Mouse (Mus musculus): ENCODE results near the gene Fam171a1.
"Not testable (repeated sequence)": the region's sequence is repeated elsewhere in the genome, so short reads cannot be mapped to it uniquely, and the experiment has no call there.

Gene Fam171a1

GRCm38 (mm10) chr2:3113866-3114265, at the start of gene Fam171a1:
Gene Fam171a1 (plus strand): TSS chr2:3114224.
- CTCF ChIA-PET, result no interaction called here

DNA sequence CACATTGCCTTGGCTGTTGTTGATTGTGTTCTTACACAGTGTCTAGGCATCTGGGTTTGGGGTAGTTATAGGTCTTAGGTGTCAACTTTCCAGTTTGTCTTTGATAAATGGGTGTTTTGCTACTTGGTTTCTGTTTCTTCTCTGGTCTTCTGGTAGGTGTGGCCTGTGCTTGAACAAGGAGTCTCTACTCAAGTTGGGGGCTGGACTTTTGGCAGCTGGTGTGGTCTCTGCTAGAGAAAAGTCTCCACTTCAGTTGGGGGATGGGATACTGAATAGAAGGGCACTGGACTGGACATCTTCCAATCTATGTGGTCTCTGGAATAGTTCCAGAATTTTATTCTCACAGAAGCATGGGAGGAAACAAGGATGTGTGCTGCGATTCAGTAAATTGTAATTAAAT, 44.9 kb upstream of the Fam171a1 start:
- CTCF ChIA-PET, result no interaction called here

DNA sequence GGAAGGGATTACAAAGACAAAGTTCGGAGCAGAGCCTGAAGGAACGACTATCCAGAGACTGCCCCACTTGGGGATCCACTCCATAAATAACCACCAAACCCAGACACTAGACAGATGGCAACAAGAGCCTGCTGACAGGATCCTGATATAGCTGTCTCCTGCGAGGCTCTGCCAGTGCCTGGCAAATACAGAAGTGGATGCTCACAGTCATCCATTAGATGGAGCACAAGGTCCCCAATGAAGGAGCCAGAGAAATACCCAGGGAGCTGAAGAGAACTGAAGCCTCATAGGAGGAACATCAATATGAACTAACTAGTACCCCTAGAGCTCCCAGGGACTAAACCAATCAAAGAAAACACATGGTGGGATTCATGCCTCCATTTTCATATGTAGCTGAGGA, 25.7 kb upstream of the Fam171a1 start:
- CTCF ChIA-PET, result not testable (repeated sequence)

GRCm38 (mm10) chr2:3089274-3089673, 24.8 kb upstream of the Fam171a1 start:
- CTCF ChIA-PET, result no interaction called here

GRCm38 (mm10) chr2:3096101-3096500, 17.9 kb upstream of the Fam171a1 start:
- CTCF ChIA-PET, result no interaction called here

DNA sequence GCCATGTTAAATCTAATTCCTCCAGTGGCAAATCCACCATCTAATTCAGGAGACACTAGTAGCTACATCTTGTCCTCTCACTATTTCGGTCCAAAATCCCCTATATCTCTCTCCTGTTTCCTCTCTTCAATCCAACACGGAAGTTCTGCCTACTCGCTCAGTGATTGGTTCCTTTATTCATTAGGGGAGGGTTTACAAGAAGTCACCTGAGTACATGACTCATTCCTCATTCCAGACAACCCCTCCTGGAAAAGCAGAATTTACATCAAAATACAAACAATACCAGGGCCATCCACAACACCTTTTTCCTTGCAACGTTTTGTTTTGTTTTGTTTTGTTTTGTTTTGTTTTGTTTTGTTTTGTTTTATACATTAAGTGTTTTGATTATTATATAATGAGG, 14.1 kb upstream of the Fam171a1 start:
- CTCF ChIA-PET, result no interaction called here

GRCm38 (mm10) chr2:3101292-3101957, 12.6 kb upstream of the Fam171a1 start:
- CTCF ChIA-PET, result no interaction called here

- CTCF ChIA-PET, result no interaction called here
Observed at GRCm38 (mm10) chr2:3102360-3102759, 11.7 kb upstream of the Fam171a1 start.

GRCm38 (mm10) chr2:3107471-3107870, 6.6 kb upstream of the Fam171a1 start:
- CTCF ChIA-PET, result no interaction called here

DNA sequence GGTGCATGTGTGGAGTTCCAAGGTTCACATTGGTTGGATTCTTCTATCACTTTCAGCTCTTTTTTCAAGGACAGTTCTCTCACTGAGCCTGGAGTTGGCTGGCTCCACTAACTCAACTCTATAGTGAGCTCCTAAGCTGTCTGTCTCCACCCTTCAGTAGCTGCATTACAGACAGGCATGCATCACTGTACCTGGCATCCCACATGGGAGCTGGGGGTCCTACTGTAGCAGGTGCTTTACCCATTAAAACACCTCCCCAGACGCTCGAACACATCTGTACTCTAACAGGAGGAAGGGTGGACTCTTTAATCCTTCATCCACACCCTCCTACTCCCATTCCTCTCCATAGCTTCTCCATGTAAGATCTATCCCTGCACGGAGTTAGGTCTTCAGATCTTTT, 5.6 kb upstream of the Fam171a1 start:
- CTCF ChIA-PET, result no interaction called here

DNA sequence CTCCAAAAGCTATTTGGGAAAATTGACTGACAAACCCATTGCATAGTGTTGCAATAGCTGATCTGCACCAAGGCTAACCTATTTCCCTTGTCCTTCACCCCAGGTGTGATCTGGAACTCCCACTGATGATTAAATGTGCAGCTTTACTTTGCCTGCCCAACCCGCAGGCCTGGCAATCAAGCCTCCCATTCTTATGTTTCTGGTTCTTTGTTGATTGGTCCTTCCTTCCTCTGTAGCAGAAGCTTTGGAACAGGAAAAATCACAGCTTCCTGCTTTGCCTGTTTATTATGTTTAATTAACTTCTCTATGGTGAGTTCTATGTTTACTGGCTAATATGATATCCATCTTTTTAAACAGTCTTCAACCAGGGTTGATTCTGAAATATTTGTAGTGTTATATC, 5.2 kb upstream of the Fam171a1 start:
- CTCF ChIA-PET, result no interaction called here

DNA sequence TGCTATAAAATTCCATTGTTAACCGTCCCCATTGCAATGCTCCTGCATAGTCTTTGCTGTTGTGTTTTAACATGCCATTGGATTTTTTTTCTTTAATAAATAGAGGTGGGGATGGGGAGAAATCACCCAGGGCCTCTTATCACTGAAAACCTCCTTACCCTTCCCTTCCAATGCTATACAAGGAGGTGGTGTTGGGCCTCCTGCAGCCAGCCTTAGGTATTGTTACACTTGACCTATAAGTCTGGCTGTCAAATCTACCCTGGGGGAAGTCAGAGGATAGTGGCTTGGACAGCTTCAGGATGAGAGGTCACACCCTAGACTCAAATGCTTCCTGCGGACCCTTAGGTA, 3.8 kb downstream of the Fam171a1 start:
- CTCF ChIA-PET, result no interaction called here

DNA sequence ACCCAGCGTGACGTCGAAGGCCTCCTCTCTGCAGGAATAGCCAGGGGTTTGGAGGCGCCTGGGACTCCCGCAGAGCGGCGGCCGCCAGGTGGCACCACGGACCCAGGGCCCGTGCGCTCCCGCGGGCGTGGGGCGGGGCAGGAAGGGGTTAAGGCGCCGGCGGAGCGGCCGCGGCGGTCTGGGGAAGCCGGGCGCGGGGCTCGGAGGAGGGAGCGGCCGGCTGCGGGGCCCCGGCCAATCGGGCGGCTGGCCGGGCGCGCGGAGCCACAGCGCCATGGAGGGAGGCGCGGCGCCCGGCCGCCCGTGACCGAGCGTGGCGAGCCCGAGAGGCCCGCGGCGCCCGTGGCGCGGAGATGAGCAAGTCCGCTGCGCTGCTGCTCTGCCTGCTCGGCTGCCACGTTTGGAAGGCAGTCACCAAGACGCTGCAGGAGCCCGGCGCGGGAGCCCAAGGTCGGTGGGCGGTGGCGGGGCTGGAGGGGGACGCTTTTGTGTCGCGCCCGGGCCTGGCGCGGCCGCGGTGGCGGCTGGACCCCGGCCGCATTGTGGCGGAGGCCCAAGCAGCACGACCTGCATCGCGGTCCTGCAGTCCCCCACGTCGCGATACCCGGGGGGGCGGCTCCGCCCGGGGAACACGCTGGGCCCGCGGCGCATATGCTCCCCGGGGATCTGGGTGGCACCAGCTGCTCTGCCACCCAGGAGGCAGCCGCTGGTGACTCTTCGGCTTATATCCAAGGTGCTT, 4.3 kb downstream of the Fam171a1 start:
- CTCF ChIA-PET, result no interaction called here

- CTCF ChIA-PET, result no interaction called here
Observed at GRCm38 (mm10) chr2:3118969-3119368, 4.9 kb downstream of the Fam171a1 start.

DNA sequence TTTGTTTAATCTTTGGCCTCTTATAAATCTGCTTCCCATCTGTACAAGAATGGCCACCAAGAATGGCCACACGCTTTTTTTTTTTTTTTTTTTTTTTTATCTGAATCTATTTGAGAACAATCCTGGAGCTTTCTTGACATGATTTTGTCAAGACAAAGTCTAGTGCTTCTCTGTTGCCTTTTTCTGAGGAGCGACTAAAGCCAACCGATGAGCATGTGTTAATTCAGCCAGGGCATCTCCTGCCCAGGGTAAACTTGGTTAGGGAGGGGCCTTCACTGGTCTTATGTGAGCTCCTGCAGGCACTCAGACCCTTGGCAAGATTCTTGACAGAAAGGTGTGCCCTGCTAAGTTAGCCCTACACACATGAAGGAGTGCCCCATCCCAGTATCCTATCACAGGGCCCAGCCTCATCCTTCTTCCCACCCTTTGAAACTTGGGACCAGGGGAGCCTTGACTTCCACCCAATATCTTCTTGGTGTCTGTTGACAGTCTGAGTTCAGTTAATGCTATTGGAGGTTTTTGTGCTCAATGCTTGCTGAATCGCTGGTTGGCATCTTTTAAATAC, 5.4 kb downstream of the Fam171a1 start:
- CTCF ChIA-PET, result no interaction called here

- CTCF ChIA-PET, result no interaction called here
Observed at GRCm38 (mm10) chr2:3122571-3122970, 8.5 kb downstream of the Fam171a1 start.

- CTCF ChIA-PET, result no interaction called here
Observed at GRCm38 (mm10) chr2:3127256-3127883, 13.3 kb downstream of the Fam171a1 start.

GRCm38 (mm10) chr2:3128344-3128871, 14.4 kb downstream of the Fam171a1 start:
- CTCF ChIA-PET, result no interaction called here

DNA sequence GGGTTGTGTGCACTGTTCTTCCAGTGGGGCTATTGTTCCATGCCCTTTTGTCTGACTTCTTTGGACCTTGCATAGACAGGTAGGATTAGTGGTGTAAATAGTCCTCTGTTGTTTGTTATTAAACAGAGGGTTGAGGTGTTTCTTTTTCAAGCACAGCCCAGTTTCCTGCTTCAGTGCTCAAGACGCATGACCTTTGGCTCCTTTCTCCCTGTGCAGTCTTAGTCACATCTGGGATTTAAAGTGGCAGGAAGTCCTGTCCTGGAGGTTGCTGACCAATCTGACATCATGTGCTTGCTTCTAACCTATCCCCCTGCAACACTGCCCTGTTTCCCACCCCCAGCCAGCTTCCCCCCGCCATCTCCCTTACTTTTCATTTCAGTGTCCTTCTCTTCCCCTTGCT, 14.9 kb downstream of the Fam171a1 start:
- CTCF ChIA-PET, result interaction anchor here (0.6 kb wide), 1 partner anchor 1339 kb away, joined by 5 read pairs; no protein-coding TSS in a partner anchor

- CTCF ChIA-PET, result no interaction called here
Observed at GRCm38 (mm10) chr2:3132473-3132872, 18.4 kb downstream of the Fam171a1 start.

GRCm38 (mm10) chr2:3134580-3135296, 20.7 kb downstream of the Fam171a1 start:
- CTCF ChIA-PET, result no interaction called here

GRCm38 (mm10) chr2:3135297-3135684, 21.3 kb downstream of the Fam171a1 start:
- CTCF ChIA-PET, result no interaction called here
